Mouse (Mus musculus) cerebellum, adult 2 months (tissue): ENCODE results near the gene Bud13.

Experiments used
- CTCF ChIP-seq: fragments of 200-500 bp; IDR thresholded peaks from 2 replicates; pipeline ENCODE4 v1.5.1; 2011; ENCODE audit warnings: low read depth, mild to moderate bottlenecking, control low read depth, low read length, moderate library complexity, borderline replicate concordance; ENCODE audit not compliant: insufficient read depth
- POLR2A ChIP-seq: fragments of 200-500 bp; IDR thresholded peaks from 2 replicates; pipeline ENCODE4 v1.6.1; 2011; ENCODE audit warnings: low read length, control low read depth, borderline replicate concordance; ENCODE audit not compliant: insufficient read depth

DNA sequence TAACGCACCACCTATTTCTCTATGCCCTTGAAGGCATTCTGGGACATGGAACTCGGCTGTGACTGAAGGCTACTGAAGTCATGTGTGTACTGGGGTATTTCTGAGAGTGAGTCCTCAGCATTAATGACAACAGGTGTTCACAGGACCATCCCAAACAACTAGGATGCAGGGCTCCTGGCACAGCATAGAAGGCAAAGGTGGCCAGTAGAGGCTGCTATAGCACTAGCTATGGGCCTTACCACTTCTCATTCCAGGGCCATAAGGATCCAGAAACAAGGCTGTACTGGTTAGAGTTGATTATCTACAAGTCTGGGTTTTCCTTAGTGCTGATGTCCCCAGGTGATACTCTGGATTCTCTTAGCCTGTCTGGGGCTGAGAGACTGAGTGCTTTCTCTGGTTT is 32.1 kb downstream of the Bud13 start:
- TF ChIP-seq POLR2A (no peak), CTCF (no peak)
